Mouse (Mus musculus) bone marrow macrophage, adult 2 months (primary cell): ENCODE data around the gene Traf3.

ENCODE experiments used
- CTCF ChIP-seq: IDR thresholded peaks from 2 replicates; pipeline ENCODE4 v1.5.1; 2012; ENCODE audit warnings: low read depth, mild to moderate bottlenecking, low read length, moderate library complexity
- POLR2A ChIP-seq: IDR thresholded peaks from 2 replicates; pipeline ENCODE4 v1.6.1; 2012; ENCODE audit warnings: mild to moderate bottlenecking, low read depth, low read length, borderline replicate concordance

DNA sequence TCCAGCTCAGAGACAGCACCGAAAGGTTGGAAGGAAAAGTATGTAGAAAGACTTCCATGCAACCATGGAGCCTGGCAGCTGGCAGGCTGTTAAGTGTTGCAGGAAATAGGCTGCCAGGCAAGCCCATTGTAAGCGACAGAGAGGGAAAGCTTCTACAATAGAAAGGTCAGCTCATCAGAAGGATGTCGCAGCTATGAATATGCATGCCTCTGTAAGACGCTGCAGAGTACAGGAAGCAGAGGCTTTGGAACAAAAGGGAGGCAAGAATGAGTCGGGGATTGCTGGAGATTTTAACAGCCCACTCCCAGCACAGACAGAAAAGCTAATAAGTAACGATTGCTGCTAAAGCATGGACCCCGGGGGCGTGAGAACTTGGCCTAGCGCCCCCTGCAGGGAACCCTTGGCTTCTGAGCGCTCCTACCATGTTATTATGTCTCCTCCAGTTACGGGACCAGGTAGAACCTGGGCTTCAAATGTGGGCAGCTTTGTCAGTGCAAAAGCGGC lies 23.1 kb upstream of the Traf3 start:
- TF ChIP-seq CTCF (peak; percentile 37; the same call in 1 of the 2 replicates), POLR2A (no peak)
